Mouse (Mus musculus): Measurements from ENCODE around the gene Bicral. TPM values are rescaled to one million over a fixed set of nuclear protein-coding genes. Genes with fewer than 3 reads are reported as not detected.

The Bicral gene
- total and polyA plus RNA-seq, 3 experiments, result 3.0 to 7.4 (median 5.9) TPM

DNA sequence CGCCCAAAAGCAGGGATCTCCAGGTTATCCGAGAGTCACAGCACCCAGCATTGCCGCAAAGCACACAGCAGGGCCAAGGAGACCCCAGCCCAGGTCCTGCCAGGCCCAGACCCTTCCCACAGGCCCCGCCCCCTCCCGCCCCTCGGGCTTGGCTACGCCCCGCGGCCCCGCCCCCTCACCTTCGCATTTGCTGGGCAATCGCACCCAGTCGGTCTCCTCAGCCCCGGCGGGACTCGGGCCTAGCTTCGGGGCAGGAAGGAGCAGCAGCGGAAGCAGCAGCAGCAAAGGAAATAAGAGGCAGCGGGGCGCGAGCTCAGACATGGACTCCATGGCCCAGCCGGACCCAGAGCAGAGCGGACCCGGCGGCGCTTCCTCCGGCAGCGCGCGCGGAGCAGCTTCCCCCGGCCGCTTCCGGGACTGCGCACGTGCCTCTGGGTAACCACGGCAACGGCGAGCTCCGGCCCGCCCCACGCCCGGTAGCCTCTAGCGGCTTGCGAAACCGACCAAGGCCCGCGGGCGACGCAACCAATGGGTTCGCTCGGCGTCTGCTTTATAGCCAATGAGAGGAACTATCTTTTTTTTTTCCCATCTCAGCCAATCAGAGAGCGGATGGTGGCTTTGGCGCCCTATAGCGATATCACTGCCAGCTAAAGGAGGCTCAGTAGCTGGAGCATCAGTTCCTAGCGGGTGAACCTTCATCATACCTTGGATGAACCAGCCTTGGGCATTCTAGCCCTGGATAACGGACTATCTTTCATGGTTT is 106.3 kb downstream of the Bicral start, which contains the start of gene Cnpy3:
Gene Cnpy3 (minus strand): TSS at position 421 of the 763 bp plus-strand sequence.
- peak within 1 kb of the TSS; percentile 68 to 79 (median 73) for H3K4me3 ChIP-seq (replicated peaks in 1 of 3; ENCODE audit: low read depth in 2 of 3, low read length in 2 of 3, poor library complexity in 1 of 3)

More for the DNA sequence above, 106.3 kb downstream of the Bicral start, which contains the start of gene Cnpy3:
- peak; percentile 97 for DNase-seq (ENCODE audit: extremely low read depth)
- Histone ChIP-seq H3K27ac (ENCODE audit: insufficient read depth, low read depth) (peak within 1 kb of the TSS; percentile 99), H3K4me2 (ENCODE audit: insufficient read depth, low read depth, poor library complexity, severe bottlenecking) (peak within 1 kb of the TSS; percentile 88), H3K36me3 (replicated peaks in 1 of 2; ENCODE audit: control insufficient read depth in 1 of 2, insufficient read depth in 1 of 2, low read length in 1 of 2) (peaks cover 4 to 12% of the 10 kb centered on the region in 2 experiments), H3K27me3 (replicated peaks) (no peaks in the 10 kb centered on the region), H3K79me2 (replicated peaks; ENCODE audit: control insufficient read depth, extremely low read depth, insufficient read depth, poor library complexity, severe bottlenecking) (peaks cover 29% of the 10 kb centered on the region), H3K4me1 (ENCODE audit: control insufficient read depth in 1 of 2, insufficient read depth in 2 of 2) (peaks cover 7 to 33% of the 10 kb centered on the region in 2 experiments; a peak in 3 of 4 replicates), H3K9me3 (replicated peaks; ENCODE audit: low read length) (peaks cover 13% of the 10 kb centered on the region), H3K9ac (ENCODE audit: insufficient read depth, low read depth) (peak within 1 kb of the TSS; percentile 98)
- in situ Hi-C loops (cut with MboI; ENCODE audit: low pct_ligation_motif_present, low pct_unique_long_range_greater_than_20kb, low sequenced_read_pairs) (no loop called here), dilution Hi-C loops (cut with MboI; ENCODE audit: extremely low pct_ligation_motif_present, extremely low pct_unique_long_range_greater_than_20kb, low sequenced_read_pairs) (no loop called here)
- TF ChIP-seq MAX (IDR thresholded peaks at IDR 0.05; ENCODE audit: low read length) (peak; percentile 96), ELF1 (IDR thresholded peaks at IDR 0.05; ENCODE audit: low read depth, low read length) (peak; percentile 96), TBP (conservative IDR thresholded peaks at IDR 0.05; ENCODE audit: low read depth, low read length) (peak; percentile 96), NRF1 (IDR thresholded peaks at IDR 0.05; ENCODE audit: low read depth, low read length) (peak; percentile 79), USF2 (conservative IDR thresholded peaks at IDR 0.05; ENCODE audit: low read depth, low read length) (no peak; the same call in 1 of the 2 replicates), CHD1 (IDR thresholded peaks at IDR 0.05; ENCODE audit: low read depth, low read length) (peak; percentile 89; the same call in 1 of the 2 replicates), RAD21 (IDR thresholded peaks at IDR 0.05; ENCODE audit: low read depth, low read length) (no peak), ZNF384 (IDR thresholded peaks at IDR 0.05; ENCODE audit: low read depth, low read length) (peak; percentile 98), E2F4 (IDR thresholded peaks at IDR 0.05; ENCODE audit: insufficient replicate concordance, low read depth, low read length) (peak; percentile 95; the same call in 1 of the 2 replicates), MYC (IDR thresholded peaks at IDR 0.05; ENCODE audit: low read depth, low read length) (no peak; the same call in none of the 2 replicates), HCFC1 (IDR thresholded peaks at IDR 0.05; ENCODE audit: low read depth, low read length) (peak; percentile 87), USF1 (IDR thresholded peaks at IDR 0.05; ENCODE audit: low read depth, low read length) (peak; percentile 84), JUN (IDR thresholded peaks at IDR 0.05; ENCODE audit: insufficient read depth, low read depth, low read length) (no peak), ZKSCAN1 (IDR thresholded peaks at IDR 0.05; ENCODE audit: borderline replicate concordance, low read depth, low read length) (no peak; the same call in 1 of the 2 replicates), PAX5 (IDR thresholded peaks at IDR 0.05; ENCODE audit: low read length) (no peak), MEF2A (IDR thresholded peaks at IDR 0.05; ENCODE audit: borderline replicate concordance, low read depth, low read length) (peak; percentile 69), MXI1 (IDR thresholded peaks at IDR 0.05; ENCODE audit: low read depth, low read length) (peak; percentile 97), JUND (conservative IDR thresholded peaks at IDR 0.05; ENCODE audit: low read depth, low read length) (no peak), GABPA (IDR thresholded peaks at IDR 0.05; ENCODE audit: insufficient replicate concordance, low read depth, low read length) (peak; percentile 4; the same call in 1 of the 2 replicates), SMC3 (IDR thresholded peaks at IDR 0.05; ENCODE audit: low read depth, low read length) (no peak), BHLHE40 (IDR thresholded peaks at IDR 0.05; ENCODE audit: low read depth, low read length) (peak; percentile 100), ZMIZ1 (IDR thresholded peaks at IDR 0.05; ENCODE audit: low read depth, low read length) (peak; percentile 96), CHD2 (IDR thresholded peaks at IDR 0.05; ENCODE audit: low read length) (peak; percentile 94), SIN3A (IDR thresholded peaks at IDR 0.05; ENCODE audit: low read length) (peak; percentile 77; the same call in 1 of the 2 replicates), ETS1 (conservative IDR thresholded peaks at IDR 0.05; ENCODE audit: low read depth, low read length) (0 out of 2 replicates have a peak, but pooled peaks have one; percentile 37), MAFK (IDR thresholded peaks at IDR 0.05; ENCODE audit: insufficient replicate concordance, low read length) (no peak), CTCF (conservative IDR thresholded peaks at IDR 0.05 in 1 of 2, IDR thresholded peaks at IDR 0.05 in 1 of 2; ENCODE audit: low read depth in 2 of 2, low read length in 2 of 2) (no peak), ZC3H11A (IDR thresholded peaks at IDR 0.05; ENCODE audit: low read depth, low read length) (no peak), TCF12 (IDR thresholded peaks at IDR 0.05; ENCODE audit: low read depth, low read length) (peak; percentile 85), POLR2AphosphoS2 (IDR thresholded peaks at IDR 0.05; ENCODE audit: low read depth, low read length) (peak; percentile 81), IRF4 (IDR thresholded peaks at IDR 0.05; ENCODE audit: low read depth, low read length) (peak; percentile 76), KAT2A (IDR thresholded peaks at IDR 0.05; ENCODE audit: insufficient replicate concordance, low read length) (0 out of 2 replicates have a peak, but pooled peaks have one; percentile 68), MAZ (IDR thresholded peaks at IDR 0.05; ENCODE audit: low read depth, low read length) (0 out of 2 replicates have a peak, but pooled peaks have one; percentile 38), NELFE (IDR thresholded peaks at IDR 0.05; ENCODE audit: low read depth, low read length) (peak; percentile 94), UBTF (IDR thresholded peaks at IDR 0.05; ENCODE audit: low read depth, low read length) (peak; percentile 69; the same call in 1 of the 2 replicates), POLR2A (IDR thresholded peaks at IDR 0.05; ENCODE audit: low read depth, low read length) (peak; percentile 96), RCOR1 (conservative IDR thresholded peaks at IDR 0.05; ENCODE audit: low read depth, low read length) (peak; percentile 88), EP300 (IDR thresholded peaks at IDR 0.05; ENCODE audit: low read length) (0 out of 2 replicates have a peak, but pooled peaks have one; percentile 26)
